Mouse (Mus musculus) right cerebral cortex, postnatal 25 days (tissue): ENCODE results near the gene Col4a6.
A peak's percentile ranks its signal among the peaks of the same experiment; 100 is the strongest.

Experiments used
- DNase-seq: peaks from one replicate; pipeline ENCODE4 v3.0.0; 2022

Col4a6 gene

DNA sequence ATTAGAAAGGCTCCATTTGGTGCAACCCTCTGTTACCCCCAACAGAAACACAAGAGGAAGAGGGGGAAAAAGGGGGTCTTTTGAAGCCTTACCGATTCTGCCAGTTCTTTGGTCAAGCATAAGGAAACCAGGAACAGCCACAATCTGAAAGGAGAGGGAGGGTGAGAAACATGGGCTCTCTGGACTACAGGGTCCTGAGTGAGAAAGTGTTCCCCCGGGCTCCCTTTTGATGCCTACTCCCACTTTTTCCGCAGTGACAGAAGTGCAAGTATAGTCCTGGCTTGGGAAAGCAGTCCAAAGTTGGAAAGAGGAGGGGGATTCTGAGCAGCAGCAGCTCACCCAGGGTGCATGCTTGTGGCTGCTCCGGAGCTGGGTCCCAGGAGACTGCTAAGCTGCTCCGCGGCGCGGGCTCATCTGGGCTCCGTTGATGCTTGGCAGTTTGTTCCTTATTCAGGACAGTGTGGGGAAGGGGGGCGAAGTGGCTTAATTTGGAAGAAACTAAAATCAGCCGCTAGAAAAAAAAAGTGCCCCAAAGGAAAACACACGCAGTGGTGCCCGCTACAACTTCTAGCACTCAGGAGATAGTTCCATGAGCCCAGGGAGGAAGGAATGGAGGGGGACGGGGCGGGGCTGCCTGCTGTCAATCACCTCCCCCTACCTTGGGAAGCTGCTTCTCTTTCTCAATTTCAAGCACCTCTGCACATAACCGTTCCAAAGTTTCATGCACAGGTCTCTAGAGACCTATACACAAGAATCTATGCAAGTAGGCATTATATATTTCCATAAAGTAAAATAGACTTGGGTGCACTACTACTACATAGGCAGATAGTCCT, at the start of gene Col4a6:
TSS of gene Col4a6 (minus strand) at position 607 of the 833 bp plus-strand sequence.
- no peak for DNase-seq

DNA sequence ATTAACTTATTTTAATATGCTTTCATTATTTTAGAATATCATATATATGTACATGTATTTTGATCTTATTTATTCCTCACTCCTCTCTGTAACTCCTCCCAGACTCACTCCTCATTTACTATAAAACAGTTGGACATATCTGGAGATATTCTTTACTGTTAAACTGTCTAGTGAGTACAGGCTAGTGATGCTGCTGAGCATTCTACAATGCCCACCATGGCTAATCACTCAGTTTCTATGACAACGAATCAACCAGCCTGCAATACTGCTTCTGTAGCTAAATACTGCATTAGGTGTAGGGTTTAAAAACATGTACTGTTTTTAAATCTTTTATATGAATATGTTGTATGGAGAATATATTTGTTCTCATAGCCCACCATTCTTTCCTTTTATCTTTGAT, 29.2 kb upstream of the Col4a6 start:
- DNase-seq, result no peak

DNA sequence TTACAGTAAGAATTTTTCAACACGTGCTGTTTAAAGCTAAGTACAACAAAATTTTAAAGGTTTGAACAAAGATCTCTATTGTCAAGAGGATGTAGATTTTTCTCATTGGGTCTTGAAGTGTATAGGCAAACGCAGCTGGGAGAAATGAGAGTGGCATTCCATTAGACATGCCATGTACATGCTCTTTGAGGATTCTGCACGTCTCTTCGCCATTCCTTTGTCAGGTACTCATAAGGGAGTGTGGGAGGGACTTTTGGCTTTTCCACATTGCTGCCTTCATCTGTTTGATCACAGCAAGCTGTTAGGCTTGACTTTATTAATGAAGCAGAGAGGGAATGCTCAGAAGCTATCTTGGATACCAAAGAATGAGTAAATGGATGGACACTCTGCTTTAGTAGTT, 20.7 kb upstream of the Col4a6 start:
- no peak for DNase-seq

DNA sequence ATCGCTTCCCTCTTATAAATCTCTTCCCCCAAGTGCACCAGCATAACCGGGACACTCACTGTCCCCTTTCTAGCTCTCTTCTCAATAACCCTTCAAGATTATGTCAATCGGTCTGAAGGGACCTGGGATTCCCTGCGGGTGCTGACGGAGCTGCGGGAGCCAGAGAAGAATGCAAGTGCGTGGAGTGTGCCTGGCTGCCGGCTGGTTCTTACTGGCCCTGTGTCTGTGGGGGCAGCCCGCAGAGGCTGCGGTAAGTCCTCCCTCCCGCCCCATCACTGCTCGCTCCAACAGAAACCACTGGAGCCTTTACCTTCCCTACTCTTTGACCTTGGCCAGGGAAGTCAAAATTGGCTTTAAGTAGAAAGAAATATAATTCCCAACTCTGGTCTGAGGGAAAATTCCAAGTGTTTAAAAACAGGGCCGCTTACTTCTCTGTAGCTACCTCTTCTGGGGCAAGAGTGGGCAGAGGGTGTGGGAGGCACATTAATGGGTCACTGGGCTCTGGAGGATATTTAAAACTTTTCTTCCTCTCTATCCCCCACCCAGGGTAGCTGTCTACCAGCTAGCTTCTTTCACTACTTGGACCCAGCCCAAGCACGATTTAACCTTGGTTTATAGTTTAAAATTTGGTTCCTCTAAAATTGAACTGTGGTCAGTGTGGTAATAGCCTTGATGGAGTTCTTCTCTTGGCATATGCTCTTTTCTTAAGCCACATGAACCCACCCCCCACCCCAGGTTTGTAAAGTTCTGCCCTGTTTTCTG, 1.9 kb upstream of the Col4a6 start:
- DNase-seq, result peak; percentile 2

DNA sequence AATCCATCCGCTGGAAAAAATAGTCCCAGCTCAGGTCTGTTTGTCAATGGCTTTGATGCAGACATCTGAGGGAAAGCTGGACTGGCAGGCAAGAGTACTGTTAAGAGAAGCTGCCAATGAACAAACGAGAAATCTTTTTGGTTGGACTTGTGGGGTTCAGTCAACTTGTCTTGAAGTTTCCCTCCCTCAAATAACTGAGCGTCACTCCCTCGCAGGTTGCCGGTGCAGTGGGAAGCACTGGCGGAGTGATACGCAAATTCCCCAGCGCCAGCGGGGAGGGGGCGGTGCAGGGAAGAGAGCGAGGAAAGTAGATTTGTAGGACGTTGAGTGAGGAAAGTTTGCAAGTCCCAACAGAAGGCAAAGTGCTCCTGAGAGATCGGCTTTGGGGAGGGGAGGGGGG, 1.2 kb upstream of the Col4a6 start, which contains the start of gene Col4a5:
TSS of gene Col4a5 (plus strand) at position 276 of the 400 bp plus-strand sequence.
- peak; percentile 8 for DNase-seq

DNA sequence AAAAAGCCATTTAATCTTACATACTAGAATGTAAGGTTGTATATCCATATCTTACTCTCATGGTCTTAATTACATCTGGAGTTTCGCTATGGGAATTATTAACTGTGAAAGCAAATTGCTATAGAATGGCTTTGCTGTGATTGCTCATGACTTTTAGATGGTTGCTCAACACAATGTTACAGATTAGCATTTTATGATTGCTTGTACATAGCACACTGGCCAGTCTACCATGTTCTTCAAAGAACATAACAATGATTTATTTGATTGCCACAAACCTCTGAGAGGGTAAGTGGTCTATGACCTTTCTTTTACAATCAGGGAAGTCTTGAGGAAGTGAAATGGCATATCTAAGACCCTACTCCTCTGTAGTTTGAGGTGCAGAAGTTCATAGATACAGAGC, 25.9 kb downstream of the Col4a6 start:
- DNase-seq, result no peak

DNA sequence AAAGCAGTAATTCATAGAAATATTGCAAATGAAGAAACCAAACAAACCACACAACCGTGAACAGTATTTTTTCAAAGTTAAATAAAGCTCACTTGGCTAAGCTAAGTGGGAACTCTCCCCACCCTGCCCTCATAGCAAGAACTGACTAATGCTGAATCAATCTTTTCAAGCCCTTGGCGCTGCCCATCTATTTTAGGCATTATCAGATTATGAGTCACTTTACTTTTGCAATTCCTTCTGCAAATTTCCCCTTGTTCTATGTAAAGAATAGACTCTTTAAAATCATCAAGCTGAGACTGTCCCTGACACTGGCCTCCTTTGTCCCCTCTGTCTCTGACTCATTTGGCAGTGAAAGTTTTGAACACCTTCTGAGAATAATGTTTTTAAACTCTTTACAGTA, 34.5 kb downstream of the Col4a6 start:
- DNase-seq, result no peak

DNA sequence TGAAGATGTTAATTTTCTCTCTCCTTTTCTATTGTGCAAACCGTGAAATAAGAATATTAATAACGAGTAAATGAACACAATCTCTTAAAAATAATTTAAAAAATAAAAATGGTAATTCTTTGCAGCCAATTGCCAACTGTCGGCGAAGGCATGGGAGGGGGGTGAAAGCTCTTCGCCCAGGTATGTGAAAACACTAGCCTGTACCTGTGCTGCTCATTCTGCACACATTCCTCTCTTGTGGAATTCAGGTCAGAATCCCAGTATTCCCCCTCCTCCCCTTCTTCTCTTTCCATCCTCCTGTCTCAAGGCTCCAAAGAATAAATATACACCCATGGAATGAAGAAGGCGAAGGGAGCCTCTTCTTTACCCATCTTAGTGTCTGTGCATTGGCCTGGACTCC, 37.1 kb downstream of the Col4a6 start:
- DNase-seq, result no peak

DNA sequence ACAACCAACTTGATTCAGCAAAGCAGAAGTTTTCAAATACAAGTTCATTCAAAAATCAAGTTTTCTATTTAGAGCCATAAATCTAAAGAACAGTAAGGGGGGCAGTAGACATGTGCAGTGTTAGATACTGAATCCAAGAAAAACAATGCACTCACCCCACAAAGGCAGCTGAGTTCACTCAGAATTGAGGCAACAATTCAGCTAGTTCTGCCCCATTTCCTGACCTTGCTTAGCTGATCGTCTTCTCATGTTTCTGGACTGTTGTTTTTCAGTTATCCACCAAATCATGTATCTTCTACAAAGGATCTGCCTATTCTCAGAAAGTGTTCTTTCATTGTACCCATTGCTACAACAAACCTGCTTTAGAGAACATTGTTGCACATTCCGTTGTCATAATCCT, 58.6 kb downstream of the Col4a6 start:
- no peak for DNase-seq

DNA sequence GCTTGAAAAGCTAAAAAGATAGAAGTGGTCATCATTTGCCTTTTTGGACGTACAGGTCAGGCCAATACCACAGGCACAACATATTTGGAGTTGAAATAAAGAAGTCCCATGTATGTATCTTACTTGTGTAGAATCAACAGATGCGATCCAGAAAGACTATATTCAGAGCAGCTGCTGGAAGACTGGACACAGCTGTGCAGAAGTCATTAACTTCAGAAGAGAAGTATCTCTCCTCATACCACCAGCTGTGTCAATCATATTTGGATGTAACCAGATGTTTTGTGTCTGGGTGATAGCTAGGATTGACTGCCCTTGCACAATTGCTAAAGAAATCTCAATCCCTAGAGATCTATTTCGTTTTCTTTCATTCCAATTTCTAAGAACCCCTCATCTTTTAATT, 77.6 kb downstream of the Col4a6 start:
- no peak for DNase-seq

DNA sequence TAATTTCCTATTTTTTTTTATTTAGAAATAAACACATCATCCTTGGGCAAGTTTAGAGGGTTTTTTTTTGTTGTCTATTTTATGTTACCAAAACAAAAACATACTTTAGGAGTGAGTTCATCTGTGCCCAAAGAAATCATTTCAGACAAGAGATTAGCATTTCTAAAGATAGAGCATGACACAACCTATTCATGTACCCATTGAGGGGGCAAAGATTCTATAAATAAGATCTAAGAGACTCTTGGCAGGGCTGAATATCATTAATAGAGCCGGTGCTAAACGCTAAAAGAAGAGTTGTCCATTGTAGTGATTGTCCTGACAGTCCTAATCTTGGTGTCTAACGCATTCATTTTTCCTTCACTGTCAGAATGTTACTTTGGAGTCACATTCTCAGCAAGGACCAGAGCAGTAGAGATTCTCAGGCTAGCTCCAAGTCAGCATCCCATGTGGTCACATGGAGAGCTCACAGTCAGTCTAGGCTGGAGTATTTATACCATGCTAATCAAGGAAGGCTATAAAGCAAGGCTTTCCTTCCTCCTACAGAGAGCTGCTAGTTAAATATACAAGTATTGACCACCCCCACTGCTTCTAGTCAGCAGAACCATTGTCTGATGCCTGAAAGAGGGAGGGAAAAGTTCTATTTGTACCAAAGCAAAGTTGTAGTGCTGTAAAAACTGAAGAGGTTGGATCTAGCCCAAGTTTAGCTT, 88.3 kb downstream of the Col4a6 start:
- no peak for DNase-seq

DNA sequence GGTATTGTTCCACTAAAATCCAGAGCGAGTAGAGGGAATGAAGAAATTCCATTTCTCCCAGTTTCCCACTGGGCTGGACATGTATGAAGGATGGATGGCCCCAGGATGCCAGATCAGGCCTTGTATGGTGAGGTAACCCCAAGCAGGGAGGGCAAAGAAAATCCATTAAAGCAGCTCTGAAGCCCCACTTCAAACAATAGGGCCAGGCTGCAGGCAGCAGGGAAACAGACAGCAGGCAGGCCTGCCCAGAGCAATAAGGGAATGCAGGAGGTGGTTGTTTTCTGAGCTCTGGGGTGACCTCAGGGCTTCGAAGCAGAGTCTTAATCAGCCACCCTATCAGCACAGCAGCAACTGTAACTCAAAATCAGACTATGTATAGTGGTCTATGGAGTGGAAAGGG, 89.2 kb downstream of the Col4a6 start:
- DNase-seq, result no peak

DNA sequence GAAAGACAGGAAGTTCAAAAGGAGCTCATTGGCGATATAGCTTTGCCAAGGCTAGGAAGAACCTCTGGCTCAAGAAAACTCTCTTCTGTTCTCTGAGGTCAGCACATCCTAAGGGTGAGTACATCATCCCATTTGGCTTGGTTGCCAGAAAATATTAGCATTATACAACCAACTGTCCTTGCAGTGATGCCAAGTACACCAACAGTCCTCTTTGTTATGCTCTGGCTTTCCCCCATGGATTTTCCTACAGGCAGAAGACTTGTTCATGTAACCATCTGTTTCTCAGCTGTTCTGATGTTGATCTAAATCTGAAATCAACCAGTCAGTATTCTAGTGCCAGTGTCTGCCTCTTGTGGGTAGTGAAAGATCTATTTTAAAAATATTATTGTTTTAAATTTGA, 103.6 kb downstream of the Col4a6 start:
- no peak for DNase-seq

DNA sequence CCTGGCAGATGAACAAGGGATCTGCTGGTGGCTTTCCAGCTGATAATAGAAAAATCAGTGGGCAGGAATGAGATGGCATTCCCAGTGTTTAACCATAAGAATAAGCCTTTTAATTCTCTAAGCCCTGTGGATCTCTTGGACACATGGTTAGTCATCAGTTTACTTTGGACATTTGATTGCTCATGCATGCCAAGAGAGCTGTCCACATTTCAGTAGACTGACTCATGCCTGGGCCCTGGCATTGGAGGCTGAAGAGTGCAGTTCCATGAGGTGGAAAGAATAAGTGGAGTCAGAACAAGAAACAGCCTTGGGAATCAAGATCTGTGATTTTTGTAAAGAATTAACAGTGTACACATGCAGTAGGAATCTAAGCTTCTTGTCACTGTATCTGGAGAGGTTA, 110.5 kb downstream of the Col4a6 start:
- DNase-seq, result no peak

DNA sequence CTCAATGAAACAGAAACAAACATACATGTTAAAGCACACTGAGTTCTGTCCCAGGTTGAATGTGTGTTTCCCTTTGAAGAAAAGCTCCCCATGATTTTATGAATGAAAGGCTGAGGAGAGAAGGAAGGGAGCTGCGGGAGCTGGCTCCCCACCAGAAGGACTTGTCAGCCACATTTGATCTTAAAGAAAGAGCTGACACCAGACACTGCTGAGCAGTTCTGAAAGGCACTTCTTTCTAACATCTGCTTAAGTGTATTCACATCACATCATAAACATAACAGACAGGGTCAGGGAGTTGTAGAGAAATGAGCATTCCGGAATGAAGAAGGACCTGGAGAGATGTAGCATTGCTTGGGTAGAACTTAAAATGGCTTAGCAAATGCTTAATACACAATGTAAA, 132.5 kb downstream of the Col4a6 start:
- DNase-seq, result no peak

DNA sequence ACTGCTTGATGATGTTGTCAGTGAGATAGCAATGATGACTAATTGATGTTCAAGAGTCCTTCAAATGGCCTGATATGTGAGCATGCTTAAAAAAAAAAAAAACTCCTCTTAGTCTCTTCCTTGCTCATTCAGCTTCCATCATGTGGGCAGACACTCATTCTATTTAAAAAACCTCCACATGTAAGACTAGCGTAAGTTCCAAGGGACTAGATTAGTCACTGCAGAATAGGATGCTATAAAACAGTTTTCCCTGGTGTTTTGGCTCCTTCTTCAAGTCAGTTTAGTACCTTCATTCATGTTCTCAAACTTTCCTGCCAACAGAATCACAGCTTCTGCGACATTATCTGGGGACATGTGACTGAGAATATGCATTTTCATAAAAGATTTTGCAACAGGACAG, 145.8 kb downstream of the Col4a6 start:
- DNase-seq, result no peak

DNA sequence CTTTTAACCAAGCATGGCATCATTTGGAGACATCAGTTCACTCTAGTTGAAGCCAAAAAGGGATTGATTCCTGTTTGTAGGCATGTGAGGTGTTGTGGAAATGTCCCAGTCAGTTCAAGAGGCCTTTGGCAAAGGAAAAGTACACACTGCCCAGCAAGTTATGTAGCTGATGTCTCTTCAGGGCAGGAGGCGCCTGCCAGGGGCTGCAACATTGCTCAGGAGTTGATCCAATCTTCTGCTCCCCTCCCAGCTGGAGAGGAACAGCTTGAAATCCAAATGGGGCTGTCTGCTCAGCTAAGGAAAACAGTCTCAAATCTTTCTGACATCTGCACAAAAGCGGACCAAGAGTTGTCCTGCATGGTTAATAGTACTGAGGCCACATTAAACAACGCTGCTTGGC, 149.7 kb downstream of the Col4a6 start:
- DNase-seq, result no peak

DNA sequence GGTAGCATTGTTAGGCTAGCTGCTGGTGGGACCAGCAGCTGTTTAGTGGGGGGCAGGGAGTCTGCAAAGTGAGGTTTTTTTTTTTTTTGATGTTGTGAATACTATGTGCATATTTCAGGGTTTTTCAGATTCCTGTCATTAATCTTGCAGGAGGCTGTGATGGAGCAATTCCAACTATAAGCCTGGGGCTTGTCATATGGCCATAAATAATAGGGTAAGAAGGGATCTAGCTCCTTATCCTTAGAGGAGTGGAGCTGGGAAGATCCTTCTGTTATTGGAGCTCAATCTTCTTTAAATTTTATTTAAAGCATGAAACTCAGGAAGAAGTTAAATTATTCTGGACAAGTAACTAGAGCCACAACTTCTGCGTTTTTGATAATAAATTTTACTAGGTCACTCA, 157.7 kb downstream of the Col4a6 start:
- DNase-seq, result no peak

DNA sequence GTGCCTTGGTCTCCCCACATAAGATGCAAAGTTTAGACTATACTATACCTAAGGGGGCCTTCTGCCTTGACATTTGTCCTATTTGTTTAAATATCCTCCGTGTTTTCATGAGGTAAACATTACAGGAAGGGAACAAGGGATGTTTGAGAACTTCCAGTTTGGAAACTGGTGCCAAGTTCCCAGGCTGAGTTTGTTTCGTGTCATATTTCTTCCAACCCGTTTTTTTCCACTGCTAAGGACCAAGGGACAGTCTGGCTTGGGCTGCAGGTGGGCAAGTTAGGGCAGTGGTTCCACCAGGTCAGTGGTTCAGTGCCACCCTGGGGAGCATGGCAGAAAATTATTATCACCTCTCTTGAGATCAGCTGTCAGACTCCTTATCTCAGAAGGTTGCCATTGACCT, 158.1 kb downstream of the Col4a6 start:
- DNase-seq, result no peak

DNA sequence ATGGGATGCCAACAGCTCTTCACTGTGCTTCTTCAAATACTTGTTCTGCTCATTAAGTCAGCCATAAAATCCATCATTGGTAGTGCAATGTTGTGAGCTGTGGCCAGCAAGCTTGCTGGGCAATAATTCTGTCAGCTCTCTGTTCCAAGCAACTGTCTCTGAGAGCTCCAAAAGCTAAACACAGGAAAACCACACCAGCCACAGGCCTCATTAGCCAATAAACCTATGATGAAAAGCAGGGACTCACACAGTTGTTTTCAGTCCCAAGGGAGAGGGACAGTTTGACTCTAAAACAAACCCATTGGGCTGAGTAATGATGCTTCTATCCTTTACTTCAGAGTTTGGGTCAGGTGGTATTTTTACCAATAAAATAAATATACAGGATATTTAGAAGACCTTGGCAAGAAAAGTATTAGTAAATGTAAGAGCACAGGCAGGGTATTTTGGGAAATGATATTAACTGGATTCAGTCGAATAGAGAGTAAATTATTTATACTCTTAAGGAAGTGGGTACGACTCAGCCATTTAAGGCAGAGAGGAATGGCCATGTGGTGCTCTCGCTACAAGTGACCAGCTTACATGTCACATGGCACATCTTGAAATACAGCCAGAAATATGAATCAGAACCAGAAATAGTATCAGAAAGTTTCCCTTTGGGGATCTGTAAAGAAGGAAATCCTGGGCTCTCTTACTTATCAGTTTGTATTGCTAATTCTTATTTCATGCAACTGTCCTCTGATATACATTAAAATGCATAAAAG, 181.0 kb downstream of the Col4a6 start:
- no peak for DNase-seq

DNA sequence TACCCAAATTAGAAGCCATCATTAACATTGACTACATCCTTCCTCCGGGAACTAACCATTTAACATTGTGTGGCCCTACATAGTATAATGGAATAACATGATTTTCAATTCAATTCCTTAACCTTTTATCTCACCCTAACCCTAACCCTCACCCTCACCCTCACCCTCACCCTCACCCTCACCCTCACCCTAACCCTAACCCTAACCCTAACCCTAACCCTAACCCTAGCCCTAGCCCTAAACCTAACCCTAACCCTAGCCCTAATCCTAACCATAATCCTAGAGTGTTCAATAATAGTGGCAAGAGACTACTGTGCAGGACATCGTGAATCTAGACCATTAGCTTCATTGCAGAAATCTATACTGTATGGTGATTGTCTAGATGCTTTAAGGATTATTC, 197.5 kb downstream of the Col4a6 start:
- no peak for DNase-seq

DNA sequence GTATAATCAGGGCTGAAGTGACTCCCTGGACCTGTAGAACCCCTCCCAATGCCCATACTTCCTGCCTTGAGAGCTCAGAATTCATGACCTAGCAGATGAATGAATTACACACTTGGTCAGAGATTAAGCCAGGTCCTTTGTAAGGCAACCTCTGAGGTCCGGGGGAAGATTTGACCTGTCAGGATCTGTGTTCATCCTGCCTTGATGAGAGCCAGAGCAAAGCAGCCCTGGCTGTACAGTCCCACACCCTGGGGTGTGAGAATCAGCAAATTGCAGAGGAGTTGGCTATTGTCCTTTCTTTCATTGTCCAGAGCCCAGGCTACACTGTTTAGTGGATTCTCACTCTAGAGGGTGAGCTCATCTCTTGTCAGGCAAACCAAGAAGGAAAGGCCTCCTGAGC, 207.9 kb downstream of the Col4a6 start:
- no peak for DNase-seq

DNA sequence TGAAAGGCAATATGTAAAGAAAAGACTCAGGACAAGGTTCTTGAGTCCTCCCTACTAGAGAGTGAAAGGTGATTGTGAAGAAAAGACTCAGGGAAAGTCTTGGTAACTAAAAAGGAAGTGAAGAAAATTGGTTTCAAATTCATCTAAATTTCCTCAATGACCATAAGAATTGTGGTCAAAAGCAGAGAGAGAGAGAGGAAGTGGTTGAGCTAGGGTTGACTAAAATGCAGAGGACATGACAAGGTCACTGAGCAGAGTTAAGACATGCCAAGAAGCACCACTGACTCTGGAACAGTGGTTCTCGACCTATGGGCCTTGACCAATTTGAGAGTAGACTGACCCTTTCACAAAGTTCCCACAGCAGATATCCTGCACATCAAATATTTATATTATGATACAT, 224.2 kb downstream of the Col4a6 start:
- DNase-seq, result no peak
